Mouse (Mus musculus): ENCODE data around the gene Cyb5r4.
"Not testable (repeated sequence)": the region's sequence is repeated elsewhere in the genome, so short reads cannot be mapped to it uniquely, and the experiment has no call there.

Gene Cyb5r4

DNA sequence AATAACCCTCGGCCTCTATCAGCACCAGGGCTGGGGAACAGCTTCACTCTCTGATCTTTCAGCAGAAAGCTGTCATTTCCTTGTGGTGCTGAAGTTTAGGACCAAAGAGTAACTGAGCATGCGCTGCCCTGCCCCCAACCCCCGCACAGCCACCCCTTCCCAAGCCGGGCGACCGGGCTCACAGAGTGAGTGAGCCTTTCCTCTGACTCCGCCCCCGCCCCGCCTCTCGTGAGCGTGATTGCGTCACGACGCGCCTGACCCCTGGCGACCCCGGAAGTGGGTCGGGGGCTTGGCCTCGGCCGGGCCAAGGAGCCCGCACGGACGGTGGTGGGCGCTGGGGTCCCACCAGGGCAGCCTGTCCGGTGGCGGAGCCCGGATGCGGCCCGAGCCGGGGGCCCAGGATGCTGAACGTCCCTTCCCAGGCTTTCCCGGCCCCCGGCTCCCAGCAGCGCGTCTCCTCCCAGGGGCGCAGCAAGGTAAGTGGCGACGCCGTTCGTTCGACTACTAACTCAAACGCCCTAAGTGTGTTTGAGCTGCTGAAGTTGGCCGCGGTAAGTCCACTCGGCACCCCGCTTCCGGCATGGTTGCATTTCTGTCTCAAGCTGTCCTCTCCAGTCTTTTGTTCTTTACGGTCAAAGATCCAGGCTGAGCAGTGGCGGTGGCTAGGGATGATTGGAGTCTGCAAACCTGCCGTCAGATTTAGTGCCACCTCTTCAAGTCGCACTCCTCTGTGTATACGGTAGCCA, at the start of gene Cyb5r4:
TSS of gene Cyb5r4 (plus strand) at position 237 of the 746 bp plus-strand sequence.
- peak; percentile 92 to 95 for DNase-seq (ENCODE audit: low spot score in 2 of 2)

DNA sequence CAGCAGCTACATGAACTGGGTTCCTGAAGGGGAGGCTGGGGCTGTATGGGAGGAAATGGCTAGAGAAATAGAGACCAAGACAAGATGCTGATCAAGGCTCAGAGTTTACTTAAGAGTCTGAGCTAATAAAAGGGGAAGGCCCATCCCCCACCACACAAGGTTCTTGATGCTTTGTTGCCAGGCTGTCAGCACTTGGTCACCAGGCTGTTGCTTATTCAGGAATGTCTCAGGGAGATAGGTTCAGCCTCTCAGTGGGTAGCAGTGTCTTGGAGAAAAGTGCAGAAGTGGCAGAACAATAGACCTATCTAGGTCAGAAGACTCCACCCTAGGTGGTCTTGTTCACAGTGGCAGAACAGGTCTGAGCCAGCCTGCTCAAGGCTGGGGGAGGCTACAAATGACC, 49.3 kb upstream of the Cyb5r4 start:
- DNase-seq (ENCODE audit: low spot score in 2 of 2) = not testable (repeated sequence)

DNA sequence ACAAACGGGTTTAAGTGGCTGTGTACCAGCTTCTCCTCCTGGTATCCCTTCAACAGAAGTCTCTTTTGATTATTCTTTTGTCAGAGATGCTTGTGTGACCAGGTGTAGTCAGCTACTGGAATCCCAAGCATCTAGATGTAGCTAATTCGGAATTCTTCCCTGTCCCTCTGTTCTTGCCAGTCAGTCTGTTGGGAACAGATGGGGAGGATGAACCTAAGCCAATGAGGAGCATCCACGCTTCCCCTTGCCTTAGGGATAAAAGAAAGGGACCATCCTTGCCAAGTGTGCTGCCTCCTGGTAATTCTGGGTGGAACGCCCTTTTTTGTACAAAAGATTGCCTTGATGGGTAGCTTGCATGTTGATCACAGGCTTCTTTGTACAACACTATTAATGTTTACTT, 48.3 kb upstream of the Cyb5r4 start:
- no peak for DNase-seq (ENCODE audit: low spot score in 2 of 2)

DNA sequence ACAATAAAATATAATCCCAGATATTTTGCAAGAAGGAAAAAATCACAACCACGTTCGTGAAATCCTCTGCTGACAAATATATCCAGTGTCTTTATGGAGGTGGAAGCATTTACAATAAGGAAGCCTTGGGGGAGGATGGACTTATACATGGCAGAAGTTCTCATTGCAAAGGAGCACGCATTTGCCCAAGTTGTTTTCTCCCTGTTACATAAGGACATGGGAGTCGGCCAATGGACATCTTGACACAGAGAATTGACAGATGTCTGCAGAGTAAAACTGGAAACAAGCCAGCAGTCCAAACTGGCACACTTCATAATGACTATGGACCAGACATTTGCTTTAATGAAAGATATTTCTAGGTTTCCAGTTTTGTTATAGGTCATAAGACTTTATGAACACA, 44.9 kb upstream of the Cyb5r4 start:
- DNase-seq (ENCODE audit: low spot score in 2 of 2) = no peak

DNA sequence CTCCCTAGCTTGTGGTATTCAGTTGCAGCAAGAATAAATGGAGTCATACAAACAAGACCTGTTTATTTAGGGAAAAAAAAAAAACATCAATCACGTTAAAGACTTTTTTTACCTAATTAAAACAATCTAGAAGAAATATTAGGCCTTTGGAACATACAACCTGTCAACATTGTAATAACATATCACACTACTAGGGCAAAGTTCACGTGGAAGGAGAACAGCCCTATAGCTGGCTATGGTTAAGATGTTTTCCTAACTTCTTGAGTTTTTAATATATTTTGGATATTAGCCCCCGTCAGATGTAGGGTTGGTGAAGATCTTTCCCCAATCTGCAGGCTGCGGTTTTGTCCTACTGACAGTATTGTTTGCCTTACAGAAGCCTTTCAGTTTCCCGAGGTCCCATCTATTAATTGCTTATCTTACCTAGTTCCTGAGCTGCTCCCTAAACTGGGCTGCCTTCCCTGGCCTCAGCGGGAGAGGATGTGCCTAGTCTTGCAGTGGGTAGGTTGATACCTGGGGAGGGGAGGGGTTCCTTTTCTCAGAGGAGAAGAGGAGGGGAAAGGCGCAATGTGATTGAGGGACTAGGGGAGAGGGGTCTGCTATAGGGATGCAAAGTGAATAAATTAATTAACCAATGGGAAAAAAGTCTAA, 43.4 kb upstream of the Cyb5r4 start:
- no peak for DNase-seq (ENCODE audit: low spot score in 2 of 2)

DNA sequence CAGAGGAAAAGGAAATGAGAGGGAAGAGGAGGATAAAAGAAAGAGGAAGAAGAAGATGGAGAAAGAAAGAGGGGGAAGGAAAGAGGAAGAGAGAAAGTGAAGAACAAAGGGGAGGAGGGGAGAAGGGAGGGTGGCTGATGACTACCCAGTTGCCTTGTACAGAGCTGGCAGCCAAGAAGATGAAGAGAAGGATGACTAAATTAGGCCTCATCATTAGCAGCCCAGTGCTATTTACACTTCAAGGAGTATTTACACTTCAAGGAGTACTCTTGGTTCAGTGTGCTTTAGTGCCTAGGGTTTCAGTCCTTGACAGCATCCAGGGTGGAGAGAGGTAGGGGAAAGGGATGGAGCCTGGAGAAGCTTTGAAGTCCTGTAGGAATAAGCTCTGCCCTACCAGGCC, 41.8 kb upstream of the Cyb5r4 start:
- DNase-seq (ENCODE audit: low spot score in 2 of 2) = no peak

DNA sequence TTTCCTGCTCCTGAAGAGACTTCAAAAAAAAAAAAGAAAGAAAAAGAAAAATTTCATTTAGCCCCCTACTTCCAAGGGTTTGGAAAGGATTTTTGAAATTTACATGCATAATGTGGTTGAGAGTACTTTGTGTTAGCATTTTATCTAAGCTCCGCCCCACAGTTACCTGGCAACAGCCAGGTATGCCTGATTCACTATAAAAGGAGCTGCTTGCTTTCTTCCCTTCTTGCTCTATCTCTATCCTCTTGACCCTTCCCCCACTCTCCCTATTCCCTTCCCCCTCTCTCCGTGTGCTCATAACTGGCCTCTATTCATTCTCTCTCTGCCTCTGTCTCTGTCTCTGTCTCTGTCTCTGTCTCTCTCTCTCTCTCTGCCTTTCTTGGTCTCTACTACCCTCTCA, 40.9 kb upstream of the Cyb5r4 start:
- DNase-seq (ENCODE audit: low spot score in 2 of 2) = no peak

DNA sequence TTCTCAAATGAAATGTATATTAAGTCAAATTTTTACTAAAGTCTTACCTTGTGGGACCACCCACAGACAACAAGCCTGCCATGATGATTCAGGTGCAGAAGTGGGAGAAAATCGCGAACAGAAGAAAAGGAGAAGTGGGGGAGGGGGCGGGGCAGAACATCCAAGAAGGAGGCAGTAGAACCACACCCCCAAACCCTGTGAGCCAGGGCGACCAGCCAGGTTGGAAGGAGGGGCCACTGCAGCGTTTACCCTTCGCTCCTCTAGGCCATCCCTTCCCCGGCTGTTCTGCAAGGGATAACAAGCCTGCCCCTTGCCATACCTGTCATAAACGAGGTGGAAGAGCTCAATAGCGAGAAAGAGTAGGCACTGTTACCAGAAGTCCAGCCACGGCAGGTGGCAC, 40.3 kb upstream of the Cyb5r4 start:
- no peak for DNase-seq (ENCODE audit: low spot score in 2 of 2)

DNA sequence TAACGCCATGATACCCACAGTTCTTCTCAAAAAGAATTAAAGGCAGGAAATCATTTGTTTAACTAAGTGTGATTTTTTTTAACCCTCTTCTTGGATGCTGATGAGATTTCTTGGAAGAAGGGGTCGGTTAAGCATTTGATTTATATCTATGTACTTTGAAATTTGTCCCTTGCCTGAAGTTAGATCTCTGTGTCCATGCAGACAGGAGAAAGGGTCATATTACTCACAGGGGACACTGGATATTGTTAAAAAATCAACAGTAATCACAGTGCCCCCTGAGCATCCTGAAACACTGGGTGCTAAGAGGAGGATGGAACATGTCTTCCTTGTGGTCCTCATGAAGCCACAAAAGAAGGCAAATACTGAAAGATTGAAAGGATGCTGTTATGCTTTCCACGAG, 37.2 kb upstream of the Cyb5r4 start:
- DNase-seq (ENCODE audit: low spot score in 2 of 2) = no peak

DNA sequence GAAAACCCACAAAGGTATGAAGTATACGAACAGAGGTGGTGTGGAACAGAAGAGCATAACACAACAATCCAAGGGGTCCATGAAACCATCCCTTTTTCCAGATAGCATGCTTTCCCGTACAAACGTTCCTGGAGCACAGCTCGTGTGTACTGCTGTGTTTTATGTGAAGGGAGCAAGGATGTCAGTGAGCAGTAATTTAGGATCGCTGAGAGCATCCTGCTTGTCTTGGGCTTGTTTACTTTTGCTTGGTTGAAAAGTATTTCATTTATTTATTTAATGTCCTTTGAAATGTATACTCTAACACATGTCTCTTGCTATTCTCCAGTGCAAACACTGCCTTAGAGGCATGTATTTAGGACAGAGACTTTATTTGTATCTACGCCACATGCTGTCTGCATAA, 36.7 kb upstream of the Cyb5r4 start:
- DNase-seq (ENCODE audit: low spot score in 2 of 2) = no peak

DNA sequence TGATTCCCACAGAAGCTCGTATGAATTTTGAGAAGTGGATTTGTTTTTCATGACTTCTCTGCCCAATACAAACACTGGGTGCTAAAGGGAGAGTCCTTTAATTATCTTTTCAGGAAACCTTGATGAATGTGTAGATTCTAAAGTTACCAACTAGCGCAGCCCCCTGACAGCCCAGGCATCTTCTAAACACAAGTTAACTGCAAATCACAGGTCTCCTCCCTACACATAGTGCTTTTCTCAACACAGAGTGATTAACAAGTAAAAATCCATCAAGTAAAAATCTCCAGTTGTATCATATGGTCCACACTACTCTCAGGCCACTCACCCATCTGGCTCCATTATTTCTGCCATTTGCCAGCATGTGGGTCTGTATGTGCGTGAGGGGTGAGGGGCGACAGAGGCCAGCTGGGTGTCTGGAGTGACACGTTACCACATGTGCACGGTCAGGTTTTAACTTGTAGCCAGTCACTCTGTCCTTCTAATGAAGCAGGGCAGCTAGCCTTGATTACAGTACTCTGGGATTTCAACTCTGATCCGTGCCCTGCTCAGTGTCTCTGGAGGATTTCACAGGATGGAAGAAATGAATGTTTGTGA, 35.0 kb upstream of the Cyb5r4 start:
- no peak for DNase-seq (ENCODE audit: low spot score in 2 of 2)

DNA sequence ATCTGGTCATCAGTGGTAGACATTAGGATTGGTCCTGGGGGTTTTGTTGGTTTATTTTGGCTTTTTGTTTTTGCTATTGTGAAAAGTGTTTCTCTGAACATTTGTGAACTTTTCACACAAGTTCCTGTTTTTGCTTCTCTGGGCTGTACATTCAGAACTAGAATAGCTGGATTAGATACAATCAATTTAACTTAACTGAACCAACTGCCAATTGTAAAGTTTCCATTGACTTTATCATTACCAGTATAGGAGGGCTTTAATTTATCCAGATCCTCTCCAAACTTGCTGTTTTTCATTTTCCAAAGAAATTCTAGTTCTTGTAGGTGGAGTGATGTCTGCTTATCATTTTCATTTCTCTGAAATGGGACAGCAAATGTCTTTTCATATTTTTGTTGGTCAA, 32.0 kb upstream of the Cyb5r4 start:
- no peak for DNase-seq (ENCODE audit: low spot score in 2 of 2)

DNA sequence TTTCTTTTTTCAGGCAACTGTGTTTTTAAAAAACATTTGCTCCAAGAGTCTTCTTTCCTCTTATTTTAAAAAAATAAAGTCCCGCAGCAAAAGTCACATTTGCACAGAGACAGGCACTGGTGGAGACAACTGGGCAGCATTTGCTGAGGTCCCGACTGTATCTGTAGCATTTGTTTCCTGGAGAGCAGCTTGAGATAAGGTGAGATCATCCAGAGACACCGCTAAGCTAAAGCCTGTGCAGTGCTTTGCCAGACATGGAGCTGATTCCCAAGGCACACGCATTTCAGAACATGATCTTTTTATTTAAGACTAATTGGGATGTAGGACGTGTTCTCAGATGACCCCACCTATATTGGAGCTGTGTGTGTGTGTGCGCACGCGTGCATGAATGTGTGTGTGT, 30.1 kb upstream of the Cyb5r4 start:
- DNase-seq (ENCODE audit: low spot score in 2 of 2) = no peak

DNA sequence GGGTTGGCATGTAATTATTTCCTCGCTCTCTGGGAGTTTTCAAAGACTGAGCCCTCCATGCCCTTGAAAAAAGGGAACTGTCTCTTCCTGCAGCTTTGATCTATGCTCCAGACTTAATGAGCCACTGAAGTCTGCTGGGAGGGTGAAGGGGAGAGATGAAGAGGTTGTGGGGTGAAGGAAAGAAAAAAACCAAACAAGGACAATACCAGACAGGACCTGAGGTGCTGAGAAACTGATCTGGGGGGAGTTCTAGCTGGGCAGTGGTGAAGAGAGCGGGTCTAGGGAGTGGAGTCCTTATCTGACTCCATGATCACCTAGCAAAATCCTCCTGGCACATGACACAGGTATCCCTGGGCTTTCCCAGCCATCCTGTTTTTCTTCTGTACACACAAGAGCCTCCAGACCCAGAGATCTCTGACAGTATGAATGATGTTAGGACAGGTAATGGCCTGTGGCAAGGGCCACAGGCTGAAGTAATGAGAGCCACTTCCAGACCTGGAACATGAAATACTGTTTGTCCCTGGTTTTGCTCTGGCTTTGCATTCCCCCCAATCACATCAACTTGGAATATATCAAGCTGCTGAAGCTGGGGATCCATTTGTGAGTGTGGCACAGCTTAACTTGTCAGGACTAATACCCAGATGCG, 24.6 kb upstream of the Cyb5r4 start:
- DNase-seq (ENCODE audit: low spot score in 2 of 2) = no peak

DNA sequence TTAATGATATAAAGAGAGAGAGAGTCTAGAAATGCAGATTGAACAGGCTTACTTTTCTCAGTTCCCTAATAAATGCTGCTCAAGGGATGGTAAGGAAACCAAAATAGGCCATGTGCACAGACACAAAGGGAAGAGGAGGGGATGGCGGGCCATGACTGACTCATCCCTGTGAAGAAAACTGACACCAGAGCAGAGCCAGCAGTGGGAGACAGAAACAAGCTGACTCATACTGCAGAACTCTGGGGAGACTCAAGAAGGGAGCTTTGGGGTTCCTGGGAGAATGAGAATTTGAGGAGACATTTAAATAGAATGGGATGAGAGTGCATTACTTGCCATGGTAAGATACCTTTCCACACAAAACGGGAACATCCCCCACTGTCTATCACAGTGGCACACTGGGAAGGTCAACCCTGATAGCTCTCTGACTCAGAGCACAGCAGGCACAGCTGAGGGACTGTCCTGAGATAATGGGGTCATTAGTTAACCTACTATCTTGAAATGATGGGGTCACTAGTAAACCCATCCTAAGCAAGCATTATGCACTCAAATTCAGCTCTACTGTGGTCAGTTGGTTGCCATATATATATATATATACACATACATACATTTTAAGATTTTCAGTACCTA, 21.7 kb upstream of the Cyb5r4 start:
- DNase-seq (ENCODE audit: low spot score in 2 of 2) = no peak

DNA sequence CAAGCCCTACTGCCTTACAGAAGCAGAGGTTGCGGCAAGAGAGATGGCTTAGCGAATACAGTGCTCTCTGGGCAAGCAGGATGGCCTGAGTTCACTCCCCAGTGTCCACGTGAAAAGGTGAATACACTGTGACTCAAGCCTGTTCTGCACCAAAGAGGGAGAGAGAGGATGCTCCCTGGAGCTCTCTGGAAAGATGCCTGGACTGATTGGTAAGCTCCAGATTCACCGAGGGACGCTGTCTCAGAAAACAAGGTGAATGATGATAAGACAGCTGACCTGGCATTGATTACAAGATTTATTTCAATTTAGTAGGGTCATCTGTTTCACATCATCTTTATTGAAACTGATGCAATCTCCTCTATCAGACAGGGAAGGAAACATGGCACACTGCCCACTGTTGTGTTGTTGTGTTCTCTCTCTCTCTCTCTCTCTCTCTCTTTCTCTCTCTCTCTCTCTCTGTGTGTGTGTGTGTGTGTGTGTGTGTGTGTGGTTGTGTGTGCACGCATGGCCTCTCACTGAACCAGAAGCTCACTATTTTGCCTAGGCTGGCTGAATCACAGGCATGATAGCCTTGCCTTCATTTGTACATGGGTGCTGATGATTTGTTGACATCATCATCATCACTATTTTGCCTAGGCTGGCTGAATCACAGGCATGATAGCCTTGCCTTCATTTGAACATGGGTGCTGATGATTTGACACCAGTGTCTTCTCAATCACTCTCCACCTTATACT, 16.9 kb upstream of the Cyb5r4 start:
- DNase-seq (ENCODE audit: low spot score in 2 of 2) = no peak

DNA sequence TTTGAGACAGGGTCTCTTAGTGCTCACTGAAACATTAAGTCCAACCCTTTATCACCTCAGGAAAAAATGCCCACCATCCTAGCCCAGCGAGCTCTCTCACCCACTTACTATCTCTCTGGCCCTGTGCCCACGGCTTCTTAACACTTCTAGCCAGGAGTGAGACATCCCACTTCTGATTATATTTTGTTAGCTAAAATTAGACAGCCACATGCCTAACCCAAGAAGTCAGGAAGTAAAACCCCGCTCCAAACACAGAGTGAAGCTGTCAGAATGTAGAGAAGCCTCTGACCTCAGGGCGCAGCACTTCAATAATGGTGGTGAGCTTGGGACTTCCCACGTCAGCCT, 16.4 kb upstream of the Cyb5r4 start:
- DNase-seq (ENCODE audit: low spot score in 2 of 2) = no peak

DNA sequence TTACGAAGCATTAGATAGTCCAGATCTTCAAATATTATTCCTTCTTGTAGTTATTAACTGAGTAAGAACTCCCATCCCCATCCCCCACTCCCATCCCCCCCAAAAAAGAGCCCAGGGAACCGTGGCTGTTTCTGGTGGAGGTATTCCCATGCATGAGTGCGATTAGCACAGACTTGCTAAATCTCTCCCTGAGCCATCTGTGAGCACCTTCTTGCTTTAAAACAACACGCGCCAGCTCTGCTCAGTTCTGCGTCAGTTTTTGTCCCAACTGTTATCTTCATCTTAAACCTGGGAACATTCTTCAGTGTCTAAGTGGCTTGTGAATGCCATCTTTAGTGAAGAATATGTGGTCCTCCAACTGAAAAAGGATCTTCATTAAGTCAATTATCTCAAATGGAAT, 13.3 kb upstream of the Cyb5r4 start:
- no peak for DNase-seq (ENCODE audit: low spot score in 2 of 2)

DNA sequence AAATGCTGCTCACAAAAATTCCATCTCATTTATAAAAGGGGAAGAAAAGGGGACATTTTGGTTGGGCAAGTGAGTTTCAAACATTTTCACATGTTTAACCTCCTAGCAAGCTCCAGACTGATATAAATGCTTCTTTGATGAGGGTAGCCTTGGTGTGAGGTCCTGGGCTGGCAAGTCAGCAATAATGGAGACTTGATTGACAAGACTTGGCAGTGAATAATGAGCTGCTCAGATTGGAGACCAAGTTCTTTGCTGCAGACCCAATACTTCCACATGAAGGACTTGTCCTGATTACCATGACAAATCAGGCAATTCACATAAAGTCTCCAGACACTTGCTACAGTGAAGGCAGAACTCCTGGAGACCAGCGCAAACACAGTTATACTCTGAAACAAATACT, 12.9 kb upstream of the Cyb5r4 start:
- no peak for DNase-seq (ENCODE audit: low spot score in 2 of 2)

DNA sequence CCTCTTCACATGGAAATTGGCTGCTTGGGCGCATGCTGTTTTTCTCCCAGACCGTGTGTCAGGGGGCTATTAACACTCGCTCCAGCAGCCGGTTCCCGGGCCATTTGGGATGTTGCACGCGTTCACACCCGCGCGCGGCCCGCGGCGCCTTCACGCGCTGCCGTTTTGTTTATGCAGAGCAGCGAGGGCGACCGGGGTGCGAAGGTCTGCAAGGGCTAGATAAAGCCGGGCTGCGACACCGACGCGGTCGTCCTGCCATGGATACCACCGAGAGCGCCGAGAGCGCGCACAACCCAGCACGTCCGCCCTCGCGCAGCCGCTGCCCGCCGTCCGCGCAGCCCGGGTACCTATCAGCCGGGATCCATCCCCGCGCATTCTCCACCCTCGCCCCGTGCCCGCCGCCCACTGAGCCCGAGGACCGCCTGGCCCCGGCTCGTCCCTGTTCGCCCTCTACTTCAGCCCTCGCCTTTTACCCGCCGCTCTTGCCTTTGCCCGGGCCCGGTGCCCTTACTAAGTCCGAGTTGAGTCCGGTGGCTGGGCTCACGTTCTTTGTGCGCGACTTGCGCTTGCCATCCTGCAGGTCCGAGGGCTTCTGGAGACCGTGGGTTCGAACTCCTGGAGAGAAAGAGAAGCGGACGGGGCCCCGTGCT, 6.4 kb upstream of the Cyb5r4 start, which contains the start of gene Ripply2:
TSS of gene Ripply2 (plus strand) at position 250 of the 650 bp plus-strand sequence.
- DNase-seq (ENCODE audit: low spot score in 2 of 2) = no peak

DNA sequence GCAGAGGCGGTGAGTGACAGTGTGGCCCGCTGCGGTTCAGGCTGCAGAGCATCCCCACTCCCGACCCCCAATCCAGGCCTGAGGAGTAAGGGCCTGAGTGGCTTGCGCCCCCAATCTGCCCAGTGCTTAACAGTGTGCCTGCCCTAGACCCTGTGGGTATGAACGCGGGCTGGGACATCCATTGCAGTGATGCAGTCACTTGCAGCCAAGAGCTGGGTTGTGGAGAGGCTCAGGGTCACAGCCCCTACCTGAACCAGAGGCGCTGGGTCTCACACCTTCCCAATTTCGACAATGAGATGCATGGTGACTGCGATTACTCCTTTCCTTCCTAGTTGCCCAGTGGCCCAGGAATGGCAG, 5.9 kb upstream of the Cyb5r4 start:
- no peak for DNase-seq (ENCODE audit: low spot score in 2 of 2)

Data from natural killer cell, adult 2 months (primary cell).